Mouse (Mus musculus) small intestine, adult 2 months (tissue): ENCODE measurements at regions not wholly inside any gene's neighbourhood (a gene's known extent, or its start where the extent isn't known, plus 50 kb on each side); places are given as distances from the start of the nearest gene placed in this dataset.

Experiments used
- CTCF ChIP-seq: fragments of 200-500 bp; IDR thresholded peaks from 2 replicates; pipeline ENCODE4 v1.5.1; 2012; ENCODE audit warnings: low read depth, mild to moderate bottlenecking, control low read depth, inconsistent platforms, low read length, moderate library complexity, mixed read lengths; ENCODE audit not compliant: insufficient replicate concordance, insufficient read length; ENCODE audit errors: extremely low read depth
- POLR2A ChIP-seq: fragments of 200-500 bp; IDR thresholded peaks from 2 replicates; pipeline ENCODE4 v1.6.1; 2012; ENCODE audit warnings: low read depth, mild to moderate bottlenecking, control low read depth, inconsistent platforms, low read length, moderate library complexity

DNA sequence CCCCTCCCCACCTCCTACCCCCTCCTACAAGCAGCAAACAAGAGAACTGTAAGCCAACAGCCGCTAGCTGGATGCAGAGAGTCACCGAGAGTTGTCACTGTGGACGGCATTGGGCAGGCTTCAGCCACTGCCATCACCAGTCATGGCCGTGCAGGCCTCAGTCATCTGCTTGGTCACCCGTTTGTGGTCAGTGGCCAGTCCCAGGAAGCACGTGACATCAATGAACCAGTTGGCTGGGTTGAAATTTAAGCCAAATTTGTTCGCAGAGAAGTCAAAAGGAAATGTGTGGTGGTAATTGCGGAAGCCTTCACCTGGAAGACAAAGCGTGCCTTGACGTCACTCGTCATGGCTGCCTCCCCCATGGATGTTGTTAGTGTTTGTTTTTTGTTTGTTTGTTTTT is 60.7 kb upstream of the Tmem150c start:
- TF ChIP-seq POLR2A (no peak), CTCF (no peak)
